ENCODE assay signal across 9 mouse cellular contexts in genomic region chr10:40524991-40525390, GRCm38 (mm10). TPM values are rescaled to one million over a fixed set of nuclear protein-coding genes. Genes with fewer than 3 reads are reported as not detected.
DNase-seq lines count a peak whose midpoint lies in the region; ATAC-seq and TF ChIP-seq lines count a peak whose summit lies in the region.
"Had no signal": no experiment of that assay in that cellular context is flagged by ENCODE, and none has a peak within 500 bp of the region (broad histone marks: within the 10 kb centered on the region; RNA-seq: fewer than 3 reads in every experiment).

No protein-coding gene starts in this region.

- no peaks in the 10 kb centered on the region for H3K4me1 ChIP-seq in cerebellum, adult 2 months (ENCODE audit: control insufficient read depth, insufficient read depth, low read length)
- H3K4me1 ChIP-seq in hindbrain, postnatal 0 days (ENCODE audit: insufficient read depth, low read length), result peaks cover 10% of the 10 kb centered on the region; the same call in 1 of the 2 replicates

- H3K9ac ChIP-seq in hindbrain, postnatal 0 days (replicated peaks; ENCODE audit: low read length), result no peak overlapping the region

- H3K4me3 ChIP-seq in cerebellum, adult 2 months (replicated peaks; ENCODE audit: insufficient read depth, low read depth, low read length), result no peak overlapping the region
- H3K4me3 ChIP-seq in hindbrain, postnatal 0 days (ENCODE audit: low read length), result no peak overlapping the region

- no peak overlapping the region for H3K4me2 ChIP-seq in hindbrain, postnatal 0 days (ENCODE audit: low read depth, low read length)

- H3K27ac ChIP-seq in cerebellum, adult 2 months (ENCODE audit: insufficient read depth, low read length), result no peak overlapping the region
- no peak overlapping the region for H3K27ac ChIP-seq in hindbrain, postnatal 0 days

- peak; percentile 50; the same call in 1 of the 2 replicates for TF ChIP-seq CTCF in cerebellum, adult 2 months (IDR thresholded peaks at IDR 0.05; ENCODE audit: borderline replicate concordance, insufficient read depth, low read depth, low read length)
- peak; percentile 83 for TF ChIP-seq CTCF in hindbrain, postnatal 0 days (IDR thresholded peaks at IDR 0.05; ENCODE audit: low read depth)

- DNase-seq in gastrocnemius, postnatal 10 days, result peak; percentile 44
- DNase-seq in gastrocnemius, adult 8-10 months (ENCODE audit: low spot score in 2 of 2), result no peak
- peak; percentile 45 to 78 for DNase-seq in right cerebral cortex, adult 2 months (ENCODE audit: low spot score in 2 of 2)
- DNase-seq in right cerebral cortex, postnatal 36 days (ENCODE audit: low spot score in 2 of 2), result no peak
- peak in 1 of 2 experiments; percentile 58 for DNase-seq in cerebellum, adult 2 months
- peak; percentile 91 for DNase-seq in hindbrain, postnatal 0 days (ENCODE audit: low spot score)
- no peak for DNase-seq in urinary bladder, adult 18-20 months (ENCODE audit: low spot score in 2 of 2)

- TF ChIP-seq POLR2A in cerebellum, adult 2 months (IDR thresholded peaks at IDR 0.05; ENCODE audit: borderline replicate concordance, insufficient read depth, low read length), result no peak

- WGBS in cerebellum, adult 2 months, result 30% methylated on average over 10 of the region's 10 CpGs
- WGBS in hindbrain, postnatal 0 days, result 32% methylated on average over 10 of the region's 10 CpGs

- ATAC-seq in hindbrain, postnatal 0 days, result no peak
- peak; percentile 35 for ATAC-seq in megakaryocyte, adult 5-6 weeks (ENCODE audit: poor library complexity, severe bottlenecking)

- H3K36me3 ChIP-seq in hindbrain, postnatal 0 days (ENCODE audit: insufficient read depth, low read length), result no peaks in the 10 kb centered on the region

- H3K9me3 ChIP-seq in hindbrain, postnatal 0 days (ENCODE audit: low read length), result no peaks in the 10 kb centered on the region

- H3K27me3 ChIP-seq in cerebellum, adult 2 months (ENCODE audit: control insufficient read depth, insufficient read depth, low read length), result no peaks in the 10 kb centered on the region
- no peaks in the 10 kb centered on the region for H3K27me3 ChIP-seq in hindbrain, postnatal 0 days (ENCODE audit: insufficient read depth, low read length)

RNA-seq across cellular contexts. Expression of gene Slc22a16, which starts 45.1 kb away (rescaled TPM):
- not detected for total RNA-seq in gastrocnemius, postnatal 10 days (2021)
- total RNA-seq in gastrocnemius, adult 8-10 months (2022), result not detected
- not detected in 2 replicates for polyA plus RNA-seq in cerebellum, adult 2 months (2012; rRNA removed)
- not detected in 2 replicates for total RNA-seq in hindbrain, postnatal 0 days (2014; rRNA removed)
- polyA plus RNA-seq in hindbrain, postnatal 0 days (2015; fragmentation: Nextera tagmentation; extraction: Ambion mirVana), result not detected in 2 replicates
- total RNA-seq in megakaryocyte, adult 5-6 weeks (2015), result not detected in 2 replicates
- total RNA-seq in megakaryocyte, adult 5-6 weeks (2017), result not detected in 2 replicates
- total RNA-seq: adrenal gland, postnatal 36 days had no signal

Comparison
In these comparisons a context has a peak if more than half of its experiments do, and no peak if none do; other contexts are left out.
1. DNase-seq: peak in gastrocnemius, postnatal 10 days (single experiment), right cerebral cortex, adult 2 months (2 of 2) and hindbrain, postnatal 0 days (single experiment); none in gastrocnemius, adult 8-10 months (0 of 2), right cerebral cortex, postnatal 36 days (0 of 2) and urinary bladder, adult 18-20 months (0 of 2).